Mouse (Mus musculus) lung, postnatal 0 days (tissue): ENCODE data around the gene Dcst2. TPM values are rescaled to one million over a fixed set of nuclear protein-coding genes. Genes with fewer than 3 reads are reported as not detected.

ENCODE experiments used
- ATAC-seq: fragments of 200-750 bp; cut with Nextera tagmentation; 2 replicates; pipeline ENCODE4 v1.8.0; 2017; ENCODE audit warnings: moderate library complexity
- DNase-seq: peaks from one replicate; pipeline ENCODE4 v3.0.0-alpha.2; 2016; ENCODE audit warnings: low spot score
- H3K27ac ChIP-seq: fragments of 300-500 bp; sonication (generic); 2 replicates; pipeline ENCODE4 v1.5.1; 2014; ENCODE audit warnings: antibody characterized with exemption, mild to moderate bottlenecking, low read length, mixed read lengths
- H3K27me3 ChIP-seq: fragments of 300-500 bp; sonication (generic); replicated peaks from 2 replicates; pipeline ENCODE4 v1.6.1; 2014; ENCODE audit warnings: low read length, mixed read lengths; ENCODE audit not compliant: insufficient read depth
- H3K36me3 ChIP-seq: fragments of 300-500 bp; sonication (generic); 2 replicates; pipeline ENCODE4 v1.6.1; 2014; ENCODE audit warnings: low read length, mixed read lengths; ENCODE audit not compliant: insufficient read depth
- H3K4me1 ChIP-seq: fragments of 300-500 bp; sonication (generic); 2 replicates; pipeline ENCODE4 v1.6.1; 2014; ENCODE audit warnings: antibody characterized with exemption, low read depth, low read length, mixed read lengths; ENCODE audit not compliant: insufficient read depth
- H3K4me2 ChIP-seq: fragments of 300-500 bp; sonication (generic); replicated peaks from 2 replicates; pipeline ENCODE4 v1.6.1; 2014; ENCODE audit warnings: low read depth, mild to moderate bottlenecking, low read length, moderate library complexity, mixed read lengths
- H3K4me3 ChIP-seq: fragments of 300-500 bp; sonication (generic); 2 replicates; pipeline ENCODE4 v1.5.1; 2014; ENCODE audit warnings: low read depth, low read length
- H3K9ac ChIP-seq: fragments of 300-500 bp; sonication (generic); replicated peaks from 2 replicates; pipeline ENCODE4 v1.6.1; 2014; ENCODE audit warnings: low read depth, mild to moderate bottlenecking
- H3K9me3 ChIP-seq: fragments of 300-500 bp; sonication (generic); 2 replicates; pipeline ENCODE4 v1.6.1; 2016; ENCODE audit warnings: low read length, mixed read lengths
- CTCF ChIP-seq: IDR thresholded peaks from 2 replicates; pipeline ENCODE4 v1.5.1; 2016; ENCODE audit warnings: antibody characterized with exemption, mild to moderate bottlenecking
- EP300 ChIP-seq: IDR thresholded peaks from 2 replicates; pipeline ENCODE4 v1.6.1; 2016; ENCODE audit warnings: antibody characterized with exemption, mild to moderate bottlenecking, control low read depth
- WGBS: fragments of 180-500 bp; shearing (Covaris S2); extraction: QIAGEN DNeasy Blood & Tissue Kit; methylation state at CpG from one replicate; pipeline ENCODE4 v1.1.7; 2014; 5-methylcytosine and 5-hydroxymethylcytosine counted together
- polyA plus RNA-seq: library from polyadenylated mRNA; unstranded; fragments of >200 nt; fragmentation: Nextera tagmentation; extraction: Ambion mirVana; gene quantifications from 2 replicates; pipeline ENCODE4 v1.2.1, GENCODE M21; 2015

Gene Dcst2
- polyA plus RNA-seq, 1 experiment from 2014 or later, result 0.16 TPM

DNA sequence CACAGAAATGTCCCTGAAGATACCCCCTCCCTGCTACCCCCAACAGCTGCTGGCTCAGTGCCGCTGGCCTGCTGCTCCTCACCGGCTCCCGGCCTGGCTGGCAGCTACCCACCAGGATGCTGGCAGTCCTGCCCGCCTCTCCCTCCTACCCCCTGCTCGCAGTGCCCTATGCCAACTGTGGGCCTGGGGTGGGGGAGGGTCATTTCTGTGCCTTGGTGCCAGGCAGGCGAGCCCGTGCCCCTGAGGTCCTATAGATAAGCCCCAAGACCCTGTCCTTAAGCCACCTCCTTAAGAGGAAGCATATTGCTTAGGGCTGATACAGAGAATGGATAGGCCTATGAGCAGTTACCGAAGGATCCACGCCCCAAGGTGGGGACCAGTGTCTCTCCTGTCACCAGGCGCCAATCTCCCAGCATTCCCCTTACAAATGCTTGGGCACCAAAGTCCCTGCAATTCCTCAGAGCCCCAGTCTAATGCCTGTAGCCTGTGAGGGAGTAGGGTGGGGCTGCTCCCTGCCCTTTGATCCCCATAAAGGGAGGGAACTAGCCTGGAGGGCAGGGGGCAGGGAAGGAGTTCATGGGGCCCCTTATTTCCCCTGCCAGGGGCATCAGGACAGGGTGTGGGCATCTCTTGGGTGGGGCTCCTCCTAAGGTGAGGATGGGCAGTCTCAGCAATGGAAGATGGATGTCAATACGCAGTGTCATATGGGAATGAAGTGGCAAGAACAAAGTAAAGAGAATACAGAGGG lies 26.5 kb downstream of the Dcst2 start:
- Histone ChIP-seq H3K4me1 (peaks cover 18% of the 10 kb centered on the region), H3K27me3 (no peaks in the 10 kb centered on the region), H3K27ac (peak overlapping the region; percentile 72; the same call in 1 of the 2 replicates), H3K9me3 (no peaks in the 10 kb centered on the region), H3K4me2 (0 out of 2 replicates have a peak overlapping the region, but pooled peaks have one; percentile 17), H3K4me3 (no peak overlapping the region), H3K9ac (no peak overlapping the region), H3K36me3 (no peaks in the 10 kb centered on the region)
- DNase-seq, result peak; percentile 67
- no peak for ATAC-seq
- TF ChIP-seq CTCF (no peak), EP300 (no peak)
- WGBS, result 68% methylated on average over 10 of the region's 11 CpGs

DNA sequence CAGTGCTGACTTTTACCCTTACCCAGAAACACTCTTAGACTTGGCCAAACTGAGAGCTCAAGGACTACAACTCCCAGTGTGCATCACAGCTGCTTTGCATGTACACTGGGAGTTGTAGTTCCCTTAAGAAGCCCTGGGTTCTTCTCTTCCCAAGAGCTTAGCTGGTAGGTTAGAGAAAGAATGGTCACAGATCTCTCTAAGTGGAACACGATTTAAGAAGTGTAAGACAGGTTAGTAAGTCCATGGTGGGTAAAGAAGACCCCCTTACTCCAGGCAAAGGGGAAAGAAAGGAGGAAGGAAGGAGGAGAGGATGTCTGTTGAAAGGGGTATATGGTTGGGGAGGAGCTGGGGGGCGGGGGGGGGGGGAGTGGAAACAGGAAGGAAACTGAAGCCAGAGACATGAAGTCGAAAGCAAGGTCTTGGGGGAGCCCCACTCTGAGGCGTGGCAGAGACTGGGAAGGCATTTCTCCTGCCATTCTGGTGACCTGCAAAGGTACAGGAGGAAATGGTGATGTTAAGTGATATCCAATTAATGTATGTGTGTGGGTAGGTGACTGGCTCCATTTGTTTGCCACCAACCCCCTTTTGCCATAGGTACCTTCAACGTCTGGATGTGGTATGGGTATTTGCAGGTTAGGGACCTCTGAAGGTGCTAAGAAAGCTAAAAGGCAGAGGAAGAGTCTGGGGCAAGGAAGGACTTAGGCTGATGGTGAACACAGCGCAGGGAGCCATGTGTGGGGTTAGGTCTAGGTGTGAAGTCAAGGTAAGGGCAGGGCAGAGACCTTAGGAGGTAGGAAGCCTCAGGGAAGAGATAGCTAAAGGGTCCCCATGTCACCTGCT lies 27.3 kb downstream of the Dcst2 start:
- peak; percentile 73 for DNase-seq
- ATAC-seq, result no peak
- Histone ChIP-seq H3K4me2 (no peak overlapping the region), H3K27ac (no peak overlapping the region; the same call in 1 of the 2 replicates), H3K9me3 (no peaks in the 10 kb centered on the region), H3K4me3 (no peak overlapping the region), H3K27me3 (no peaks in the 10 kb centered on the region), H3K36me3 (no peaks in the 10 kb centered on the region), H3K9ac (no peak overlapping the region), H3K4me1 (peaks cover 18% of the 10 kb centered on the region)
- WGBS, result 53% methylated on average over 6 of the region's 6 CpGs
- TF ChIP-seq EP300 (no peak), CTCF (no peak)

- Histone ChIP-seq H3K27me3 (no peaks in the 10 kb centered on the region), H3K36me3 (no peaks in the 10 kb centered on the region), H3K4me2 (peak overlapping the region; percentile 99), H3K9ac (0 out of 2 replicates have a peak overlapping the region, but pooled peaks have one; percentile 8), H3K4me3 (no peak overlapping the region), H3K27ac (peak overlapping the region; percentile 97; the same call in 1 of the 2 replicates), H3K9me3 (no peaks in the 10 kb centered on the region), H3K4me1 (peaks cover 19% of the 10 kb centered on the region)
- TF ChIP-seq EP300 (no peak), CTCF (no peak)
- WGBS, result 18% methylated on average over 5 of the region's 5 CpGs
- DNase-seq (peak; percentile 55), ATAC-seq (no peak)
Measured at GRCm38 (mm10) chr3:89390111-89390515, 28.3 kb downstream of the Dcst2 start.

GRCm38 (mm10) chr3:89390699-89391662 lies 29.2 kb downstream of the Dcst2 start:
- peaks cover 24% of the 10 kb centered on the region for H3K4me1 ChIP-seq

GRCm38 (mm10) chr3:89391663-89392511 lies 30.1 kb downstream of the Dcst2 start:
- no peaks in the 10 kb centered on the region for H3K36me3 ChIP-seq
- WGBS, result 3% methylated on average over 30 of the region's 56 CpGs
- H3K4me1 ChIP-seq, result peaks cover 20% of the 10 kb centered on the region
- no peaks in the 10 kb centered on the region for H3K27me3 ChIP-seq
- DNase-seq (peak; percentile 83), ATAC-seq (peak; percentile 3; the same call in 1 of the 2 replicates)
- peak; percentile 7; the same call in 1 of the 2 replicates for TF ChIP-seq CTCF
- no peak for TF ChIP-seq EP300
- H3K27ac ChIP-seq, result peak overlapping the region; percentile 97
- H3K4me2 ChIP-seq, result peak overlapping the region; percentile 99
- H3K4me3 ChIP-seq, result peak overlapping the region; percentile 78
- H3K9me3 ChIP-seq, result no peaks in the 10 kb centered on the region
- H3K9ac ChIP-seq, result peak overlapping the region; percentile 77

More at GRCm38 (mm10) chr3:89390699-89391662, 29.2 kb downstream of the Dcst2 start:
- DNase-seq, result peak; percentile 32
- no peaks in the 10 kb centered on the region for H3K36me3 ChIP-seq
- 13% methylated on average over 19 of the region's 19 CpGs for WGBS
- no peak for ATAC-seq
- H3K4me3 ChIP-seq, result peak overlapping the region; percentile 78
- peak overlapping the region; percentile 99 for H3K4me2 ChIP-seq
- no peaks in the 10 kb centered on the region for H3K9me3 ChIP-seq
- H3K27ac ChIP-seq, result peak overlapping the region; percentile 97
- TF ChIP-seq CTCF, result no peak
- H3K9ac ChIP-seq, result peak overlapping the region; percentile 77
- no peaks in the 10 kb centered on the region for H3K27me3 ChIP-seq
